17 mouse cellular contexts compared by ENCODE assay signal in genomic region chr1:134006105-134006764, GRCm38 (mm10). TPM values are rescaled to one million over a fixed set of nuclear protein-coding genes. Genes with fewer than 3 reads are reported as not detected.
DNase-seq lines count a peak whose midpoint lies in the region; ATAC-seq and TF ChIP-seq lines count a peak whose summit lies in the region.
"Had no signal": no experiment of that assay in that cellular context is flagged by ENCODE, and none has a peak within 500 bp of the region (broad histone marks: within the 10 kb centered on the region; RNA-seq: fewer than 3 reads in every experiment).

No protein-coding gene starts in this region.

- H3K9ac ChIP-seq in kidney, embryonic 14.5 days (ENCODE audit: low read depth, low read length): no peak overlapping the region
- H3K9ac ChIP-seq in intestine, embryonic 15.5 days: no peak overlapping the region
- no peak overlapping the region for H3K9ac ChIP-seq in limb, embryonic 14.5 days (ENCODE audit: low read depth, low read length, severe bottlenecking)
- H3K9ac ChIP-seq: embryonic facial prominence, embryonic 12.5 days had no signal

- no peak overlapping the region for H3K4me2 ChIP-seq in kidney, embryonic 14.5 days (replicated peaks; ENCODE audit: low read depth, low read length)
- no peak overlapping the region for H3K4me2 ChIP-seq in intestine, embryonic 15.5 days (replicated peaks)
- 0 out of 2 replicates have a peak overlapping the region, but pooled peaks have one; percentile 3 for H3K4me2 ChIP-seq in limb, embryonic 14.5 days (replicated peaks; ENCODE audit: low read depth, low read length, severe bottlenecking)
- H3K4me2 ChIP-seq: embryonic facial prominence, embryonic 12.5 days had no signal

- WGBS in kidney, embryonic 14.5 days: 75% methylated on average over 11 of the region's 11 CpGs
- 51% methylated on average over 11 of the region's 11 CpGs for WGBS in intestine, embryonic 15.5 days
- WGBS in limb, embryonic 14.5 days: 64% methylated on average over 11 of the region's 11 CpGs

- no peak for ATAC-seq in kidney, embryonic 14.5 days (ENCODE audit: low FRiP score, low TSS enrichment)
- ATAC-seq in intestine, embryonic 15.5 days: peak; percentile 77
- ATAC-seq in limb, embryonic 14.5 days (ENCODE audit: low FRiP score, low read depth): peak; percentile 77
- ATAC-seq: midbrain, embryonic 16.5 days had no signal

- H3K36me3 ChIP-seq in kidney, embryonic 14.5 days (ENCODE audit: control insufficient read depth, insufficient read depth, low read length): no peaks in the 10 kb centered on the region
- H3K36me3 ChIP-seq in intestine, embryonic 15.5 days: no peaks in the 10 kb centered on the region
- no peaks in the 10 kb centered on the region for H3K36me3 ChIP-seq in limb, embryonic 14.5 days (ENCODE audit: control insufficient read depth, insufficient read depth, low read length)
- H3K36me3 ChIP-seq: embryonic facial prominence, embryonic 12.5 days; G1E; heart, embryonic 10.5 days had no signal

- TF ChIP-seq POLR2A in limb, embryonic 14.5 days (IDR thresholded peaks at IDR 0.05; ENCODE audit: borderline replicate concordance, extremely low read depth, insufficient read depth, insufficient read length): no peak

- H3K4me1 ChIP-seq in kidney, embryonic 14.5 days (ENCODE audit: control insufficient read depth, insufficient read depth, low read length): no peaks in the 10 kb centered on the region
- H3K4me1 ChIP-seq in intestine, embryonic 15.5 days (replicated peaks): no peaks in the 10 kb centered on the region
- H3K4me1 ChIP-seq in limb, embryonic 14.5 days (ENCODE audit: control insufficient read depth, insufficient read depth, low read length): no peaks in the 10 kb centered on the region; the same call in 1 of the 2 replicates

- H3K27me3 ChIP-seq in kidney, embryonic 14.5 days (ENCODE audit: control insufficient read depth, insufficient read depth, low read length): no peaks in the 10 kb centered on the region
- H3K27me3 ChIP-seq in intestine, embryonic 15.5 days (replicated peaks): no peaks in the 10 kb centered on the region
- no peaks in the 10 kb centered on the region for H3K27me3 ChIP-seq in limb, embryonic 14.5 days (ENCODE audit: control insufficient read depth, insufficient read depth, low read length)
- H3K27me3 ChIP-seq: embryonic facial prominence, embryonic 12.5 days had no signal

- no peak overlapping the region for H3K27ac ChIP-seq in kidney, embryonic 14.5 days (ENCODE audit: low read depth, low read length)
- no peak overlapping the region for H3K27ac ChIP-seq in intestine, embryonic 15.5 days
- H3K27ac ChIP-seq in limb, embryonic 14.5 days (replicated peaks; ENCODE audit: low read depth, low read length): peak overlapping the region; percentile 75
- H3K27ac ChIP-seq: embryonic facial prominence, embryonic 12.5 days; heart, embryonic 10.5 days; kidney, postnatal 0 days; macrophage had no signal

- H3K9me3 ChIP-seq in kidney, embryonic 14.5 days (ENCODE audit: control insufficient read depth, low read length): no peaks in the 10 kb centered on the region
- no peaks in the 10 kb centered on the region for H3K9me3 ChIP-seq in intestine, embryonic 15.5 days
- no peaks in the 10 kb centered on the region for H3K9me3 ChIP-seq in limb, embryonic 14.5 days (ENCODE audit: control insufficient read depth, low read length)
- H3K9me3 ChIP-seq: embryonic facial prominence, embryonic 12.5 days; G1E; heart, embryonic 10.5 days had no signal

- H3K4me3 ChIP-seq in kidney, embryonic 14.5 days (ENCODE audit: low read length): no peak overlapping the region
- no peak overlapping the region for H3K4me3 ChIP-seq in intestine, embryonic 15.5 days (replicated peaks)
- no peak overlapping the region for H3K4me3 ChIP-seq in limb, embryonic 14.5 days (replicated peaks; ENCODE audit: low read length)
- H3K4me3 ChIP-seq: embryonic facial prominence, embryonic 12.5 days; heart, embryonic 10.5 days had no signal

- peak; percentile 7 for DNase-seq in kidney, adult 9 months
- DNase-seq in limb, embryonic 14.5 days (ENCODE audit: low spot score): peak; percentile 66
- DNase-seq in lung, postnatal 25 days (ENCODE audit: low spot score): peak; percentile 70
- DNase-seq in layer of hippocampus, adult 8-10 months (ENCODE audit: low spot score in 2 of 2): no peak
- DNase-seq in frontal cortex, postnatal 14 days (ENCODE audit: low spot score in 2 of 2): no peak
- no peak for DNase-seq in thymus, postnatal 14 days
- DNase-seq: adrenal gland, postnatal 25 days; cerebellum, postnatal 25 days; gastrocnemius, postnatal 14 days had no signal

RNA-seq across cellular contexts. Expression of gene Fmod, which starts 30.8 kb away (rescaled TPM):
- 1.7 and 4.0 TPM in 2 replicates for polyA plus RNA-seq in kidney, embryonic 14.5 days (2014; fragmentation: Nextera tagmentation; extraction: Ambion mirVana)
- 8.5 and 9.2 TPM in 2 replicates for polyA plus RNA-seq in intestine, embryonic 15.5 days (2015; fragmentation: Nextera tagmentation; extraction: Ambion mirVana)
- 86.7 and 105 TPM in 2 replicates for polyA plus RNA-seq in limb, embryonic 14.5 days (2012; rRNA removed)
- 75.1 and 79.5 TPM in 2 replicates for polyA plus RNA-seq in limb, embryonic 14.5 days (2014; fragmentation: Nextera tagmentation; extraction: Ambion mirVana)
- 10 to 100 TPM in 3 of 4 experiments, 1 to 10 TPM in 1; 8.4 to 11.4 (median 10.1) TPM for total RNA-seq in layer of hippocampus, adult 8-10 months (2022)
- polyA plus RNA-seq: G1E, macrophage had no signal

Comparison
In these comparisons a context has a peak if more than half of its experiments do, and no peak if none do; other contexts are left out.
1. DNase-seq: peak in kidney, adult 9 months (single experiment), limb, embryonic 14.5 days (single experiment) and lung, postnatal 25 days (single experiment); none in layer of hippocampus, adult 8-10 months (0 of 2), frontal cortex, postnatal 14 days (0 of 2) and thymus, postnatal 14 days (single experiment).